Mouse (Mus musculus): ENCODE data around the gene Hoxb5.

The Hoxb5 gene

DNA sequence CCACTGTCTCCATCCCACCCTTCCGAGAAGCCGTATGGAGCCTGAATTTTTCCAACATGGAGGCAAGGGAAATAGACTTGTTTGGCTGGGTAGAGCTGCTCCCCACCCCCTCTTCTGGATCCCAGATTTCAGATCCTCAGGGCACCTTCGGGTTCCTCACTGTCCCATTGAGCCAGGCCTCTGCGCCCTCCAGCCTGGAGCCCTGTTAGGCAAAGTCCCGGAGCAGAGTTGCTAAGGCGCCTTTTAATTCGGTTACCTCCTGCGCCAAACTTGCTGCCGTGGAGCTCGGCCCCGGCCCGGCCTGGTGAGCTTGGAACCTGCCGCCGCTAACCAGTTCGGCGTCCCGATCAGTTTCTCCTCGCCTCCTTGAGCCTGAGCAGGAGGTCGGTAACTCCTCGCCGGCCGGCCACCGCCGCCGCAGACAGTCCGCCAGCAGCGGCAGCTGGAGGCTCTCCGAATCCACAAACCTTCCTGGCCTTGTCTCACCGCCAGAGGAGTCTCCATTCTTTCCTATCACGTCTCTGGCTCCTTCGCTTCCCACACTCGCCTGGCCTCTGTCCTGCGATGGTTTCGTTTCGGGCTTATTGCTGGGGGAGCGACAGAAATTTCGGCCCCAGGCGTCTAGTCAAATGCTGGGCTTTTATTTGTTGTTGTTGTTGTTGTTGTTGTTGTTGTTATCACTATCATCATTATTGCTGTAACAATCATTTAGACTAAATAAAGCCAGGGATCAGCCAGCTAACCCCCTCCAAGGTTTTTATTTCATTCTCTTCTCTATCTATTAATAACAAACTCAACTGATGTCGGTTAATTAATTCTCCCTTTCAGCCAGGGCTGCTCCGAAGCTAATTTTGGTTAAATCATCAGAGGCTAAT is 38.8 kb downstream of the Hoxb5 start:
- no peak for ATAC-seq (ENCODE audit: low TSS enrichment)

DNA sequence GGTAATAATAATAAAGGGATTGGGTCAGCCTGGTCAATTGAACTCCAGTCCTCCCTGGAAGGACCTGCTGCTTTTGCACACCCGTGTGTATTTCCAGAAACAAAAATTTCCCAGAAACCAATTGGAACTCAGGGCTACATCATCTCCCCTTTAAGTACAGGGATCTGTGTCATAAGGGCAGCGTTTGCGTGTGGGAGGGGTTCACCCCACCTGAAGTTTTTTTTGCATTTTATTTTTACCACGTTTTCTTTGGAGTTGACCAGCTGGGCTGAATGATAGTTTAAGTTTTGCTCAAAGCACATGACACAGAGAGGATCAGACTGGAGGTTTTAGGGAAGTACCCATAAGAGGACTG is 39.4 kb downstream of the Hoxb5 start:
- ATAC-seq (ENCODE audit: low TSS enrichment) = no peak

DNA sequence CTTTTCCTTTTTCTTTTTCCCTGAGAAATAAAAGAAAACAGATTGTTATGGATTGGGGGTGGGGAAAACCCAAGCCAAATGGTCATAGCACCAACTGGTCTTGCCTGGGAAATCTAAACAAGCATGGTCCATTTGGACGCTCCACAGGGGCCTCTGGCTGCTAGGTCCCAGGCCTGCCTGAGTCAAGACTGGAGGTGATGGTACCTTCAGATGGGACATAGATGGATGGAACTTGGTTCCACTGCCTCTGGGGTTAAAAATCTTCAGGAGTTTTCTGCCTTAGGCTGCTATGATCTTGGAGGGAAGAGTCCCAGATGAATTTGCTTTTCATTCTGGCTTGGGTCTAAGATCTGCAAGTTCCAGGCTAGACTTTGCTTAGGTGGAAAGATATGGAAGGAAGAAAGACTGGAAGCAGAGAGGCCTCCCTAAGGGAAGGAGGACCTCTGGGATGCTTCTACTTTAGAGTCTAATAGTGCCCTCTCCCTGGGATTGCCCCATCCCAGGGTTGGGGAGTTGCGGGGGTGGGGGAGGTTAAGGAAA is 40.1 kb downstream of the Hoxb5 start:
- ATAC-seq (ENCODE audit: low TSS enrichment) = no peak

DNA sequence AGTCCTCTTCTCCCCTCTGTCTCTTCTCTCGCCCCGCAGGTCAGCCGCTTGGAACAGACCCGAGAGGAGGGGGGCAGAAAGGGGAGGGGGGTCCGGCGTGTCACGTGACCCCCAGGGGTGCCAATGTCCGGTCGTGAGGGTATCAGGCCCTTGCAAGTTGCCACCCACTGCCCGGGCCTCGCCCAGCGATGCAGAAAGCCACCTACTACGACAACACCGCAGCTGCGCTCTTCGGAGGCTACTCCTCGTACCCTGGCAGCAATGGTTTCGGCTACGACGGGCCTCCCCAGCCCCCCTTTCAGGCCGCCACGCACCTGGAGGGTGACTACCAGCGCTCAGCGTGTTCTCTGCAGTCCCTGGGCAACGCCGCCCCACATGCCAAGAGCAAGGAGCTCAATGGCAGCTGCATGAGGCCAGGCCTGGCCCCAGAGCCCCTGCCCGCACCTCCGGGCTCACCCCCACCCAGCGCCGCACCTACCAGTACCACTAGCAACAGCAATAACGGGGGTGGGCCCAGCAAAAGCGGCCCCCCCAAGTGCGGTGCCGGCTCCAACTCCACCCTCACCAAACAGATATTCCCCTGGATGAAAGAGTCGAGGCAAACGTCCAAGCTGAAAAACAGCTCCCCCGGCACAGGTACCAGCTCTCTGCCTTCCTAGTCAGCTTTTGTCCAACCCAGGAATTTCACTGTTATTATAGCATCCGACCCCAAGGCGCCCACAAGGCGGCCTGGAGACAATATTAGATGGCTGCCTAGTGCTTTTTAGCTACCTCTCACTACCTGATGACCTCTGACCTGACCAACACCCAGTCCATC is 41.1 kb downstream of the Hoxb5 start:
- no peak for ATAC-seq (ENCODE audit: low TSS enrichment)

DNA sequence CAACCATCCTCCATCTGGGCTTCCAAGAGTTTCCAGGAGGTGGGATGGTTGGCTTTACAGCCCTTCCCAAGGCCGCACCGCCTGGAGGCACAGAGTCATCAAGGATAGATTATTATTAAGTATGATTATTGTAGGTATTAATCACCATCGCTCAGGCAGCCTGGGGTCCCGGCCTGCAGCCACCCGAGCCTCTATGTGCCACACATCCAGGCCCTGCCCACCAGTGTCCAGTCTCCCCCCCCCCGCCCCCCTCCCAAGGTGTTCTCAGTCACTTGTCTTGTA is 41.7 kb downstream of the Hoxb5 start:
- ATAC-seq (ENCODE audit: low TSS enrichment) = no peak

DNA sequence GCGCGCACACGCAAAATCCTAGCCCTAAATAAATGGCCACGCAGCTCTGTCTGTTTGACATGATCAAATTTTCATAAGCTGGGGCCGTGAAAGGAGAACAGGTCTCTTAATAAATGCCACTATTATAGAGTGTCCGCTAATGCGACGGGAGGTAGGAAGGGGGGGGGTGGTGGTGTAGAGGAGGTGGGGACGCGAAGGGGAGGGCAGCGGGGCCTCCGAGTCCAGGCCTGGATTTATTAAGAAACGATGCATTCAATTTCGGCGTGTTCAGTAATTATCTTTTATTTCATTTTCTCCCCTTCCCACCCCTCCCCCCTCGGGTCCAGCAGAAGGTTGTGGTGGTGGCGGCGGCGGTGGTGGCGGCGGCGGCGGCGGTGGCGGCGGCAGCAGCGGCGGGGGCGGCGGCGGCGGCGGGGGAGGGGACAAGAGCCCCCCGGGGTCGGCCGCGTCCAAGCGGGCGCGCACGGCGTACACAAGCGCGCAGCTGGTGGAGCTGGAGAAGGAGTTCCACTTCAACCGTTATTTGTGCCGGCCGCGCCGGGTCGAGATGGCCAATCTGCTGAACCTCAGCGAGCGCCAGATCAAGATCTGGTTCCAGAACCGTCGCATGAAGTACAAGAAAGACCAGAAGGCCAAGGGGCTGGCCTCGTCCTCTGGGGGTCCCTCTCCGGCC is 42.2 kb downstream of the Hoxb5 start:
- no peak for ATAC-seq (ENCODE audit: low TSS enrichment)

DNA sequence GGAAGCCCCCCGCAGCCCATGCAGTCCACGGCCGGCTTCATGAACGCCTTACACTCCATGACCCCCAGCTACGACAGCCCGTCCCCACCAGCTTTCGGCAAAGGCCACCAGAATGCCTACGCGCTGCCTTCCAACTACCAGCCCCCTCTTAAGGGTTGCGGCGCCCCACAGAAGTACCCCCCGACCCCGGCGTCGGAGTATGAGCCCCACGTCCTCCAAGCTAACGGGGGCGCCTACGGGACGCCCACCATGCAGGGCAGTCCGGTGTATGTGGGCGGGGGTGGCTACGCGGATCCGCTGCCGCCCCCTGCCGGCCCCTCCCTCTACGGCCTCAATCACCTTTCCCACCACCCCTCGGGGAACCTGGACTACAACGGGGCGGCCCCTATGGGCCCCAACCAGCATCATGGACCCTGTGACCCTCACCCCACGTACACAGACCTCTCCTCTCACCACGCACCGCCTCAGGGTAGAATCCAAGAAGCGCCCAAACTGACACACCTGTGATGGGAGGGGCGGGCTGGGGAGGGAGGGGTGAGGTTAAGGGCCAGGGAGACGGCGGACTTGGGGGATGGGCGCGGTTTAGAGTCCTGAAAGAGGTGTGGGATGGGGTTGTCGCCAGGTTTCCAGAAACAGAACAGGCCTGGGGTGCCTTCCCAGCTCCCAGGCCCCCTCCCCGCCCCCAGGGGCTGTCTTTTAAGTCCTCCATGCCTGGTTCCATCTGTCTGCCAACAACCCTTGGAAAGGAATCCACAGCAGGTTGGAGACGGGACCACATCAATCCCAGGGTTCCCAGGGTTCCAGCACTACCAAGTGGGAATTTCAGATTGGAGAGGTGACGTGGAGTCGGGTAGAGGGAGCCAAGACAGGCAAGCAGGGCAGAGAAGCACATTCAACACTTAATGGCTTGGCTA is 43.0 kb downstream of the Hoxb5 start:
- ATAC-seq (ENCODE audit: low TSS enrichment) = no peak

DNA sequence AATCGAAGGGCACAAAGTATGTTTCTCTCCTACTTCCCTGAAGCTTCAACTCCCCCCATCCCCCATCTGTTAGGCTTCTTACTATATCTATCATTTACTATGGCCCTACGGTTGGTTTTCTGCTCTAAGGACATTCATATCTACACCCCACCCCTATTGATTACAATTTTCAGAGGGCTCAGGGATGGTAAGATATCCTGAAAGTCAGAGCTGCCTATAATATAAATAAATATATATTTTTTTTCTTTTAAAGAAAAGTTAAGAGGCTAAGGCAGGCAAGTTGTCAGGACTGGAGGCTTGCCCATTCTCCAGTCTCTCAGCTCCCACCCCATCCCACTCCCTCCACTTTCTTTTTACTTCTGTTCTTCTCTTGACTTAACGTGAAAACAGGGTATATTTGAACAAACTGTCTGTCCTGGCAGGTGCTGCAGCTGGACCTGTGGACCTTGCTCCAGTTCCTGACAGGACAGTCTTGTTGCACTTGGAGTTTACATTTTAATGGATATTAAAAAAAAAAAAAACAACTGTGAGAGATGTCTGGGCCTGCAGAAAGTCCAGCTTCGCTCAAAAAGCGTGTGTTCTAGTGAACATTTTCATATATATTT is 43.9 kb downstream of the Hoxb5 start:
- no peak for ATAC-seq (ENCODE audit: low TSS enrichment)

DNA sequence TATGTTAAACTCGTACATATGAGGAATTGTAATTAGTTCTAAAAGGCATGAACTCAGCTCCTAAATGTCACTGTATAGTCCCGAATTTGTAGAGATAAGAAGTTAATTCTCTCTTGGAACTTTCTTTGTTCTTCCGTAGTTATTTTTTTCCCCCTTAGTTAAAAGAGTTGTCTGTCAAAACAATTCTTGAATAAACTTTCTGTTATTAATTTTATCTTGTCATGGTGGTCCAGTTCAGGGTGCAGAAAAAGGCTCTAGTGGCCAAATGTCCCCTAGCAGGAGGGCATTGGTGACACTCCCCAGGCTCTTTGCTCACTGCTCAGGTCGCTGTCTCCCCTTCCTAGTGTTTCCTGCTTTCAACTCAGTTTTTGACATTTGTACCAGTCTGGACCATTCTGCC is 44.6 kb downstream of the Hoxb5 start:
- ATAC-seq (ENCODE audit: low TSS enrichment) = no peak

DNA sequence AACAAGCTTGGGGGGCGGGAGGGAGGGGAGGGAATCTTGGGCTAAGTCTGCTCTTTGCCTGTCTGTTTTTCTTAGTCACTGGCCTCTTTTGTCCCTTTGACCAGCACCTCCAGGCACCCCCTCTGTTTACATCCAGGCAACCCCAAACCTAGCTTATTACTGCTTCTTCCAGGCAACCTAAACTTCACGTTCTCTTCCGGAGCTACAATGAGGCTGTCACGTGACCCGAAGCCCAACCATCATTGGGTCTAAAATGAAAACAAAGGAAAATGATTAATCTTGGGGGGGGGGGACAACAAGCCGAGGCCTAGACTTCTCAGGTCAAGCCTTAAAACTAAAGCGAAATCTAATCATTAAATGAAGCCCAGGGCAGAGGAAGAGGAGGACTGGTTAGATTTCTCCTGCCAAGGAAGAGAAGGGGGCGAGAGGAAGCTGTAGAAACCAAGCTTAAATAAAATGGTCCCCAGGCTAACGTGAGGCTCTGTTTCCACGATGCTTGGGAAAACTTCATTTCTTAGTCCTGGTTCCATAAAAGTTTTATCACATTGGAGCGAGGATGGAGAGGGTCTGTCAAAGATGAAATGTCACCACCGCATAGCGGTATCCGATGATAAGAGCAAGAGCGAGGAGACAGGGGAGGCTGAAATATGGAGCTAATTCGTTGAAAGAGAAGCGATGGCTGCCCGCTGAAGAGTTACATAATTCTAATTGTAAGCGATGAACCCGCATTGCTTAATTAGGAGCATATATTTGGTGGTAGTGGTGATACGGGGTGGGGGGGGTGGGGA is 45.2 kb downstream of the Hoxb5 start:
- no peak for ATAC-seq (ENCODE audit: low TSS enrichment)

DNA sequence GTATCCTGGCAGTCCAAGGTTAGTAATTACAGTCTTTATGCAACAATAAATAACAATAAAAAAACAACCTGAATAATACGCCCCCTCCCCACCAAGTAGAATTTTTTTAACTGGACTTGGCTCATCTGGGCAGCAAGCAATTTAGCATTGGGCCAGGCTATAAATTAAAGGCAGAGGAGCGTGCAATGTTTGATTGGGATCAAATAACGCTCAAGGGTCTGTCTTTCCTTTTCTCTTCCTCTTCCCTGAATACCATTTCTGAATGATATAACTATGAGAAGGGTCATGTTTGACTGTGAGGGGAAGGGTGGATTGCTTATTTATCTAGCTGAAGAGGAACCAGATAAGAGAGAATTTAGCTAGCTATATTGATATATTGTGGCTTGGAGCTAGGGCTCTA is 45.9 kb downstream of the Hoxb5 start:
- no peak for ATAC-seq (ENCODE audit: low TSS enrichment)

DNA sequence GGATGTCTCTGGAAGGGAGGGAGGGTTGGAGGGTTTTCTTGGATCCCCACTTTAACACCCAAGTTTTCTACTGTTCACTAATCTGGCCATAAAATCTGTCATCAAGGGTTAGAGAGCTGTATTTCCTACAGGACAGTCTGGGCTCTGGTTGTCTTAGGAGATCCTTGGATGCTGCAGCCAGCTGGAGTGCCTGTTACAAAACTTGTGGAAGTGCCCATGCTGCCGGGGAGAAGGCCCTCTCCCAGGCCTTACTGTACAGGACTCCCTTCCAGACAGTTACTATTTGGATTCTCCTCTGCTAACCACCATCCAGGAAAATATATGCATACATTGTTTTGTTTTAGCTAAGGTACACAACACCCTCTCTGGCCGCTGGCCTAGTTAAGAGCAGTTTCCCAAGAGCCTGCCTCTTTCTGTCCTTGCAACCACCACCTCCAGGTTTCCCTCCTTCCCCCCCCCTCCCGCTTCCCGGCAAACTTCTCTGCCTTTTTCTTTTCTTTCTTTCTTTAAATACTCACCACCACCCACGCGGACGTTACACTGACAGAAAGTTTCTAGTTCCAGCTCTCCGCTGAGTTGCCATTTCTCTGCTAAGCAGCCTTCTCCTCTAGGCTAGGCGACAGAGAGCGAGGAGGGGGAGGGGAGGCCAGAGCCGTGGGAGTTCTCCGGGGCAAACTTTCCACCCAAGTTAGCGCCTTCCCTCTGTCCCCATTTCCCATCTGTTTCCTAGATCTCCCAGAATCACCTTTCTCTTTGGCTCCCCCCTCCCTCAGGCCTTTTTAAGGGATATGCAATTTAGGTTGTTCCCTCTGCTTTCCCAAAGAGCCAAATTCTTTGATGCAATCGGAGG is 46.6 kb downstream of the Hoxb5 start:
- no peak for ATAC-seq (ENCODE audit: low TSS enrichment)

DNA sequence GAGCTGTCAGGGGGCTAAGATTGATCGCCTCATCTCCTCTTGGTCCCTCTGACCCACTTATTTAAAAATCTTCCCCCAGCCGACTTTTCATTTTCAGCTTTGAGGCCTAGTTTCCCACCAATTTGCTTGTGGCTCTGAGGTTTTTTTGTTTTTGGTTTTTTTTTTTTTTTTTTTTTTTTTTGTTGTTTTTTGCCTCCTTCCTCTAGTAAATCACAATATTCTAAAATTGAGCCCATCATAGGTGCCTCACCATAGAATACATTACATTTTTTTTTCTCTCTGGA is 47.1 kb downstream of the Hoxb5 start, which contains the start of gene Hoxb2:
Gene Hoxb2 (plus strand): TSS at position 185 of the 284 bp plus-strand sequence.
- no peak for ATAC-seq (ENCODE audit: low TSS enrichment)

DNA sequence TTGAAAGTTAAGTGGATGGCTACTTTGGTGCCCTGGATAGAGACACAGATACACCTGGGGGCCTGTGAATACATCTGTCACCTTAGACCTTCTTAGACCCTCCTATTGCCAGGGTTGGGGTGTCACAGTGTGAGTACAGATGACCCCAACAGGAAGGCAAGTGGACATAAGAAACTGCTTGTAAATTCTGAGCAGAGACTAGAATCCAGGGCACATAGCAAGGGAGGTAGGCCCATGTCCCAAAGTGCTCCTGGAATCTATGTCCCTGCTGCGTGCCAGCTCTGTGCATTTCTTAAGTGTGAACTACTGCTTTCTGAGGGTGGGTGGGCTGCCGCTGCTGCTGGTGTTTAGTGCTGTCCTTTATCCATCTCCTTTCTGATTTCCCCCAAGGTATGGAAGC is 47.7 kb downstream of the Hoxb5 start:
- no peak for ATAC-seq (ENCODE audit: low TSS enrichment)

DNA sequence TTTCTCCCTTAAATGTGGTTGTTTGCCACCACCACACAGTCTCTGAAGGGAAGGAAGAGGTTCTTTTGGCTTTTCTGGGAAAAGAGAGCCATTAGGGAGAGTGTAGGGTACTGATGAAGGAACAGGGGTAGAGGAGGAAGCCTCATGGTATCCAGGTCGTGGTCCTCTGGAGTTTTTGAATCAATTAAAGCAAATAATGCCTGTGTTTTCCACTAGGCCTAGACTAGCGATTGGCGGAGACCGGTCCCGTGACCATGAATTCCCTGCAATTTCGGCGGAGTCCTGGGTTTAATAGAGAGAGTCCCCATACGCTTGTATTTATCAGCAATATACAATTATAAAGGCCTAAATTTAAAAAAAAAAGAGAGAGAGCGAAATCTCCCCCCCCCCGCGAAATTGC is 48.2 kb downstream of the Hoxb5 start:
- no peak for ATAC-seq (ENCODE audit: low TSS enrichment)

DNA sequence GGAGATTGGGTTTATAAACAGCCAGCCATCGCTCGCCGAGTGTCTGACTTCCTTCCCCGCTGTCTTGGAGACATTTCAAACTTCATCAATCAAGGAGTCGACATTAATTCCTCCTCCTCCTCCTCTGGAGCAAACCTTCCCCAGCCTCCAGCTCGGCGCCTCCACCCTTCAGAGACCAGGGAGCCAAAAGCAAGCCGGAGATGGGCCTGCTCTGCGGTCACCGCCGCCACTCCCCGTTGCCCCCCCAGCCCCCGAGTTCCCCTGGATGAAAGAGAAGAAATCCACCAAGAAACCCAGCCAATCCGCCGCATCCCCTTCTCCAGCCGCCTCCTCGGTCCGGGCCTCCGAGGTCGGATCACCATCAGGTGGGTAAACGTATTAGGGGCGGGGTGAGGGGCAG is 48.7 kb downstream of the Hoxb5 start:
- no peak for ATAC-seq (ENCODE audit: low TSS enrichment)

DNA sequence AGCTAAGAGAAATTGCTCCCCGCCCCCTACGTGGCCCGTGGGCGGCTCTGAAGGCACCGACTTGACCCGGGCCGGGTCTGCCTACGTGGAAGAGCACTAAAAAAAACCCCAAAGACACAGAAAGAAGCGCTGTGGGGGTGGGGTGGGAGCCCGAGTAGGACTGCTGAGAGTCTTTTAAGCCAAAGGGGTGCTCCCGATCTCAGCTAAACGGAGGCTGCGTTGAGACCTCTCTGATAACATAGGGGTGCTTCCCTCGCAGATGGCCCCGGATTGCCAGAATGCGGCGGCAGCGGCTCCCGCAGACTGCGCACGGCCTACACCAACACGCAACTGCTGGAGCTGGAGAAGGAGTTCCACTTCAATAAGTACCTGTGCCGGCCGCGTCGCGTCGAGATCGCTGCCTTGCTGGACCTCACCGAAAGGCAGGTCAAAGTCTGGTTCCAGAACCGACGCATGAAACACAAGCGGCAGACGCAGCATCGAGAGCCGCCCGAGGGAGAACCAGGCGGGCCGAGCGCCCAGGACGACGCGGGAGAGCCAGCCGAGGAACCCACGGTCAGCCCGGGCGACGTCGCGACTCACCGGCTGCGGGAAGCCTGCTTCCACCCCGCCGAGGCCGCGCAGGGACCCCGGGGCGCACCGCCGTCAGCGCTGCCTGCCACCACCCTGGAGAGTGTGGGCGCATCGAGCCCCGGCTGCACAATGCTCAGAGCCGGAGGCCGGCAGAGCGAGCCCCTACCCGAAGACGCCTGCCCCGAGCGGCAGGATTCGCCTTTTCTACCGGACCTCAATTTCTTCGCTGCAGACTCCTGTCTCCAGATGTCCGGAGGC is 49.8 kb downstream of the Hoxb5 start:
- ATAC-seq (ENCODE audit: low TSS enrichment) = no peak

DNA sequence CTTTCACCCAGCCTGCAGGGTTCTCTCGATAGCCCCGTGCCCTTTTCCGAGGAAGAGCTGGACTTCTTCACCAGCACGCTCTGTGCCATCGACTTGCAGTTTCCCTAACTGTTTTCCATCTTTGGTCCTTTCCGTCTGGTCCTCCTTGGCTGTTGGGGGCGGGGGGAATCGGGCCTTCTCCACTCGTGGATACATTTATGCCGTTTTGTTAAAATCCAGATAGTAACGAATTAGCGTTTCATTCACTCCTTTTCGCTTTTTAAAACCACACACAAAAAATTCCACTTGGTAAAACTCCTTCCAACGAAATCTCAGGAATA is 50.3 kb downstream of the Hoxb5 start:
- no peak for ATAC-seq (ENCODE audit: low TSS enrichment)

DNA sequence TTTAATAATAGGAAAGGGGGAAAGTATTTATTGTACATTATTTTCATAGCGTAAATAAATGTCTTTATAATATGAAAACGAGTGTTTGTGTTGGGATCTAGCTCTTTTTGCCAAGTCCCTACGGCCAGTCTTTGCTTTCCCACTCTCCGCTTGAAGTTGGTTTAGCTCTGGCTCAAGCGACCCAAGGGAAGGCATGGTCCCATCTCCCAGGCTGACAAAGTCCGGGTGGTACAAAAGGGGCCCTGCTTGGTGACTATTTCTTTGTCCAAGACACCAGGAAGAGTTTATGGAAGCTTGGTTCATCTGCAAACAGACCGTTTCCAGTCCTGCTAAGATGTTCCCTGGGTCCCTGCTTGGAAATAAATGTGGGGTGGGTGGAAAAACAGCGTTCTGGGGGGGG is 50.8 kb downstream of the Hoxb5 start:
- ATAC-seq (ENCODE audit: low TSS enrichment) = no peak

All from frontal cortex, adult (tissue).